Mouse (Mus musculus) limb, embryonic 11.5 days (tissue): Measurements from ENCODE around the gene Prpf39. TPM values are rescaled to one million over a fixed set of nuclear protein-coding genes. Genes with fewer than 3 reads are reported as not detected.

Source experiments
- ATAC-seq: fragments of 200-750 bp; cut with Nextera tagmentation; 2 replicates; pipeline ENCODE4 v1.8.0; 2017; ENCODE audit warnings: low read depth; ENCODE audit not compliant: insufficient number of reproducible peaks, low FRiP score, low TSS enrichment
- DNase-seq: peaks from one replicate; pipeline ENCODE4 v3.0.0-alpha.2; 2015; ENCODE audit warnings: low spot score
- H3K27ac ChIP-seq: fragments of 300-500 bp; sonication (generic); replicated peaks from 2 replicates; pipeline ENCODE4 v1.5.1; 2014; ENCODE audit warnings: low read depth, mild to moderate bottlenecking, low read length
- H3K27me3 ChIP-seq: fragments of 300-500 bp; sonication (generic); 2 replicates; pipeline ENCODE4 v1.6.1; 2014; ENCODE audit warnings: mild to moderate bottlenecking, low read length, mixed read lengths; ENCODE audit not compliant: control insufficient read depth, insufficient read depth
- H3K36me3 ChIP-seq: fragments of 300-500 bp; sonication (generic); 2 replicates; pipeline ENCODE4 v1.6.1; 2014; ENCODE audit warnings: mild to moderate bottlenecking, low read length, moderate library complexity, mixed read lengths; ENCODE audit not compliant: control insufficient read depth, insufficient read depth
- H3K4me1 ChIP-seq: fragments of 300-500 bp; sonication (generic); 2 replicates; pipeline ENCODE4 v1.6.1; 2014; ENCODE audit warnings: low read length, mixed read lengths; ENCODE audit not compliant: control insufficient read depth, insufficient read depth
- H3K4me2 ChIP-seq: fragments of 300-500 bp; sonication (generic); 2 replicates; pipeline ENCODE4 v1.6.1; 2014; ENCODE audit warnings: low read depth, mild to moderate bottlenecking, moderate library complexity; ENCODE audit not compliant: severe bottlenecking
- H3K4me3 ChIP-seq: fragments of 300-500 bp; sonication (generic); 2 replicates; pipeline ENCODE4 v1.5.1; 2014; ENCODE audit warnings: low read depth, low read length
- H3K9ac ChIP-seq: fragments of 300-500 bp; sonication (generic); 2 replicates; pipeline ENCODE4 v1.6.1; 2014; ENCODE audit warnings: mild to moderate bottlenecking, low read length
- H3K9me3 ChIP-seq: fragments of 300-500 bp; sonication (generic); 2 replicates; pipeline ENCODE4 v1.6.1; 2016; ENCODE audit warnings: low read length; ENCODE audit not compliant: control insufficient read depth
- WGBS: fragments of 180-500 bp; shearing (Covaris S2); extraction: QIAGEN DNeasy Blood & Tissue Kit; methylation state at CpG from one replicate; pipeline ENCODE4 v1.1.7; 2014; 5-methylcytosine and 5-hydroxymethylcytosine counted together
- polyA plus RNA-seq: library from polyadenylated mRNA; unstranded; fragments of >200 nt; fragmentation: Nextera tagmentation; extraction: Ambion mirVana; gene quantifications from 2 replicates; pipeline ENCODE4 v1.2.1, GENCODE M21; 2014

Gene Prpf39
- 74.4 and 79.0 TPM in 2 replicates for polyA plus RNA-seq

DNA sequence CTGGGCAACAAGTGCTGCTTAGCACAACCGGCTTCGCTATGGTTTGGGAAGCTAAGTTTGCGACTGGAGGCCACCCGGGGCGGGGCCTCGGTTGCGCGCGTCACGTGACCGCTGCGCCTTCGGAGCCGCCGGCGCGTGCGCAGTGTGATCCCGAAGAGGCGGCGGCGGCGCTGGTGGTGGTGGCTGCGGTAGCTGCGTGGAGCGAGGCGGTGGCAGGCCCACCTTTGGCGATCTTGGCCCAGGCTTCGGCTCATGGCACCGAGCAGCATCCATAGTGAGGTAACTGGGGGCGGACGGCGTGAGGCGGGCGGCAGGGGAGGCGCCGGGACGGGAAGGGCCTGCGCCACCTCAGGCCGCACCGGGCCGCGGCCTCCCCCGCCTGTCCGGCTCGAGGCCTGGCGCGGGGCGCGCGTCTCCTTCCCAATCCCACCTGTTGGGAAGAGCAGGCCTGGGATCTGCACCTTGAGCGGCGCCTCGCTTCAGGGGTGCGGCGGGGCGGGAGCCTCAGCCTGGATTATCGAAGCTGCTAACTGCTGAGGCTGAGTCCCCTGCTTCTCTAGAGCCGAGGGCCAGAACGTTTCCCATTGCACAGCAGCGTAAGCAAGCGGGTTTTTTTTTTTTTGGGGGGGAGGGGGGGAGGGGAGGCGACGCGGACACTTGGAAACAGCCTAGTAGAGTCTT, at the start of gene Prpf39:
Gene Prpf39 (plus strand): TSS at position 144 of the 681 bp plus-strand sequence.
- peak; percentile 89 for DNase-seq
- H3K4me2 ChIP-seq = peak within 1 kb of the TSS; percentile 58
- no peaks in the 10 kb centered on the region for H3K27me3 ChIP-seq
- H3K9me3 ChIP-seq = no peaks in the 10 kb centered on the region
- 0 out of 2 replicates have a peak, but pooled peaks cover 6% of the 10 kb centered on the region for H3K4me1 ChIP-seq
- no peaks in the 10 kb centered on the region for H3K36me3 ChIP-seq
- peak within 1 kb of the TSS; percentile 85 for H3K4me3 ChIP-seq
- under 1% methylated on average over 62 of the region's 65 CpGs for whole genome bisulfite sequencing
- H3K27ac ChIP-seq = peak within 1 kb of the TSS; percentile 79
- peak within 1 kb of the TSS; percentile 94 for H3K9ac ChIP-seq
- peak; percentile 95 for ATAC-seq

DNA sequence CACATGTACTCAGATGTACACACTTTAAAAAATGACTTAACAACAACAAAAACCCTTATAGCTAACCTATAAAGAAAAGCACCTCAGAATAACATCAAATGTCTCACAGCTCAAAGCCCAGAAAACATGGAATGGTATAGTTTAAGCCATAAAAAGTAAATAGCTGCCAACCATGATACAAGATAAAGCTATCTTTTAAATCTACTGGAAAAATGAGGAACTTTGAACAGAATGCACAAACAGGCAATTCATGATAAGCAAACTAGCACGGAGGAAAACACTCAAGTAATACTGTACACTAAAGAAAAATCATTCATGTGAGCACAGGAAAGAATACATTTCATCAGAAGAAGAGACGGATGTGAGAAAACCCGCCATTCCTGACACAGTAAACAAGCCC, 28.4 kb upstream of the Prpf39 start:
- Histone ChIP-seq H3K4me2 (no peak overlapping the region), H3K27me3 (no peaks in the 10 kb centered on the region), H3K36me3 (peaks cover 4% of the 10 kb centered on the region; the same call in 1 of the 2 replicates), H3K4me1 (no peaks in the 10 kb centered on the region), H3K4me3 (no peak overlapping the region), H3K27ac (no peak overlapping the region), H3K9ac (no peak overlapping the region), H3K9me3 (no peaks in the 10 kb centered on the region)
- no peak for ATAC-seq
- no peak for DNase-seq
- 95% methylated on average over 3 of the region's 3 CpGs for WGBS

DNA sequence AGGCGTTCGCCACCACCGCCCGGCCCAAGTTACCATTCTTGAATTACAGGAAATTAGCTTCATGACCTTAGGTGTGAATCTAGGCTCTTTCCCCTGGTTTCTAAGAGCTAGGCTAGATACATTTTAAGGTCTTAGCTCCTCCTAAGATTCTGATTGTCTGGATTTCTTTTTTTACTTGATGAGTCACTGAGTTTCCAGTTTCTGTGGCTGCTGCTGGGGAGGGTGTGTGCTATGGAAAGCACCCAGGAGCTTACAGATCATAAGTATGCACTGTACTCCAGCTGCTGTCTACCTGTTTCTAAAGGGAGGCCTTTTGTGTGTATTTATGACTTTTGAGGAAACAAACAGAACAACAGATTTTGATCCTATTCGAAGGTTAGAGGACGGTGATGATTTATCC, 13.3 kb upstream of the Prpf39 start:
- Histone ChIP-seq H3K27me3 (no peaks in the 10 kb centered on the region), H3K4me1 (no peaks in the 10 kb centered on the region), H3K4me2 (no peak overlapping the region), H3K9me3 (no peaks in the 10 kb centered on the region), H3K9ac (no peak overlapping the region), H3K27ac (no peak overlapping the region), H3K36me3 (no peaks in the 10 kb centered on the region), H3K4me3 (no peak overlapping the region)
- DNase-seq (no peak), ATAC-seq (no peak)
- 98% methylated on average over 6 of the region's 6 CpGs for WGBS

DNA sequence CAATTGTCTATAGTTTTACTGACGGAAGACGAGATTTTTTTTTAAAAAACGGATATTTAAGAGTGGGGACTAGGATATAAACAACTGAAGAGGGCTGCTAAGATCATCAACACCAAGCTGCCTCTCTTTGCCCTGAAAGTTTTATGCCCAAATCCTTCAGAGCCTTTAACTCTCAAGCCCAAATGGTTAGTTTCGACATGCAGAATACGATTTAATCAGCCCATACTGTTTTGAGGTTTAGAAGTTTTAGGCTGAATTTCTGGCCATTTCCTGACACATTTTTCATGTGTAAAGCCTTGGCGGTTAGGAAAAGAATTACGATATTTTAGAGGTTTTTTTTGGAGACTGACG, 319 bp upstream of the Prpf39 start:
- DNase-seq (no peak), ATAC-seq (peak; percentile 19; the same call in 1 of the 2 replicates)
- Histone ChIP-seq H3K9ac (no peak overlapping the region), H3K36me3 (no peaks in the 10 kb centered on the region), H3K9me3 (no peaks in the 10 kb centered on the region), H3K4me2 (peak overlapping the region; percentile 58; the same call in 1 of the 2 replicates), H3K4me1 (0 out of 2 replicates have a peak, but pooled peaks cover 6% of the 10 kb centered on the region), H3K27ac (no peak overlapping the region), H3K4me3 (peak overlapping the region; percentile 85), H3K27me3 (no peaks in the 10 kb centered on the region)
- WGBS = 52% methylated on average over 8 of the region's 8 CpGs

DNA sequence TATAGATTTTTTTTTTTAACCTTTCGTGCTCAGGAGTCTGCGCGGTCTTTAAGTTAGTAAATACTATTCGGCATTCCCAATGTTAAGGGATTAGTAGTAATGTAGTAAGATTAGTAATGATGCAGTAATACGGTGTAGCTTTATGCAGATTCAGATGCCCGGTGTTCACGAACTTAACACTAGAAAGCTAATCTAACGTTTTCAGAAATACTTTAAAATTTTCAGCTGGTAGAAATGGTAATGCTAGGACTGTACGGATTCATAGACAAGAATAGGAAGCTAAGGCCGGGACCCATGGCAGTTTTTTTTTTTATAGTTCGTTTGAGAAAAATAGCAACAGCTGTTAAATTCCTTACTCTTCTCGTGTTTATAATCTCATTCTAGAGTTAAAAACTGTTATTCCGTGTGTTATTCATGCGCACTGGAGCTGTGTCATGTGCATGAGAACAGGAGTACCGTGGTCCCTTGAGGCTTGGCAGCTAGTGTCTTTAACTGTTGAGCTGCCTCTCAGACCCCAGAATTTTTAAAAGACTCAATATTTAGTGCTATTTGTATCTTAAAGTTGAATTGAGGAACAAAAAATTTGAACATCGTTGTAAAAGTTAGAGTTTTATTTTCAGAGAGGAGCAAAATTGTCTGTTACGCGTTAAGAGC, 886 bp downstream of the Prpf39 start:
- peak overlapping the region; percentile 58 for H3K4me2 ChIP-seq
- DNase-seq (no peak), ATAC-seq (no peak)
- no peak overlapping the region for H3K27ac ChIP-seq
- H3K9ac ChIP-seq = peak overlapping the region; percentile 94
- no peaks in the 10 kb centered on the region for H3K27me3 ChIP-seq
- 24% methylated on average over 18 of the region's 18 CpGs for WGBS
- 0 out of 2 replicates have a peak, but pooled peaks cover 6% of the 10 kb centered on the region for H3K4me1 ChIP-seq
- H3K36me3 ChIP-seq = no peaks in the 10 kb centered on the region
- peak overlapping the region; percentile 85 for H3K4me3 ChIP-seq
- no peaks in the 10 kb centered on the region for H3K9me3 ChIP-seq

DNA sequence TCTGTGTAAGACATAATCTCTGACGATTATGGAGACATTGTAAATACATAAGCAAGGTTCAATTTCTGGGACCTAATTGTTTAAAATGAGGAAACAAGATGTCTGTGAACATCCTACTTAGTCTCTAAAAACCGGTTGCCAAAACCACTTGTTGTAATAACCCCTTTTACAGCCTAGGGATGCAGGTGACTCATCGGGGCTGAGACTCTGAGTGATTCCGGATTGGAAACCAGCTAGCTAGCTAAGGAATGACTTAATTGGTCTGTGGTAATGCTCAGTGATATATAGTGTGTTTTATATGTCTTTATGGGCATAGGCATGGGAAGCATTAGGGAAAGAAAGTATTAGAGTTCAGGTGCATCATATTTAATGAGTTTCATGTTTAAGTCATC, 1.4 kb downstream of the Prpf39 start:
- WGBS = 27% methylated on average over 4 of the region's 4 CpGs
- DNase-seq (no peak), ATAC-seq (no peak)
- no peak overlapping the region for H3K27ac ChIP-seq
- peak overlapping the region; percentile 85; the same call in 1 of the 2 replicates for H3K4me3 ChIP-seq
- no peaks in the 10 kb centered on the region for H3K27me3 ChIP-seq
- 0 out of 2 replicates have a peak, but pooled peaks cover 6% of the 10 kb centered on the region for H3K4me1 ChIP-seq
- no peak overlapping the region for H3K9ac ChIP-seq
- no peaks in the 10 kb centered on the region for H3K36me3 ChIP-seq
- H3K9me3 ChIP-seq = no peaks in the 10 kb centered on the region
- peak overlapping the region; percentile 58 for H3K4me2 ChIP-seq

DNA sequence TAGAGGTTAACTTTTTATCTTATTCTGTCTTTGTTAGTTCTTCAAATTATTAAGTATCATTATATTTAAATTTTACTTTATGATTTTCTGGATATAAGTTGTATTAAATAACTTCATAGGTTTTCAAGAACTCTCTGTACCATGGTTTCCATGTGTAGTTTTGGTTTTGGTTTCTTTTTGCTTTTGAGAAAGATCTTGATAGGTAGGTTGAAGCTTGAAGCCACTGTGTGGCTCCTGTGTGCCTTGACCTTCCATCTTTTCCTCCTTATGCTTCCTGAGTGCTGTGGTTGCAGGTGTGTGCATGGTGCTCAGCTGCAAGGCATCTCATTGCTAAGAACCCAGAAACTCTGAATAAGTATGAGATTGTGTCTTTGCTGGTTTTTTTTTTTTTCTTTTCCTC, 12.7 kb downstream of the Prpf39 start:
- Histone ChIP-seq H3K4me1 (no peaks in the 10 kb centered on the region), H3K27me3 (no peaks in the 10 kb centered on the region), H3K9ac (no peak overlapping the region), H3K4me3 (no peak overlapping the region), H3K4me2 (no peak overlapping the region), H3K36me3 (no peaks in the 10 kb centered on the region), H3K9me3 (no peaks in the 10 kb centered on the region), H3K27ac (no peak overlapping the region)
- ATAC-seq = no peak
- no peak for DNase-seq

DNA sequence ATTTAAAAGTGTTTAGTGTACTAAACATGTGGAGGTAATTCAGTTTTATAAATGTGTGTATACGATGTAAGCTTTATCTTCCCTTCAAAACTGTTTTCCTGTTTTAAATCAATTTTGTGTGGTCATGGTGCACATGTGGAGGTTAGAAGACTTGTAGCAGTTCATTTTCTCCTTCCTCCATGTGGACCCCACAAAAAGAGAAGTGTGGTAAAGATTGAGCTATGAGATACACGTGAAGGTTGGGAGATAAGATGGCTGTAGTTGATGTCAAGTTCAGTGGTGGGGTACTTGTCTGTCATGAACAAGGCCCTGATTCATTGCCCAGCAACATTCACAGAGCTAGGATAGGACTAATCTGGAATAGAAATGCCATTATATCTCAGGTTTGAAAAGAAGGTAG, 22.1 kb downstream of the Prpf39 start:
- Histone ChIP-seq H3K4me3 (no peak overlapping the region), H3K4me2 (no peak overlapping the region), H3K27me3 (no peaks in the 10 kb centered on the region), H3K36me3 (peaks cover 6% of the 10 kb centered on the region; the same call in 1 of the 2 replicates), H3K9ac (no peak overlapping the region), H3K27ac (no peak overlapping the region), H3K4me1 (no peaks in the 10 kb centered on the region), H3K9me3 (no peaks in the 10 kb centered on the region)
- ATAC-seq (no peak), DNase-seq (no peak)
- 87% methylated on average over 2 of the region's 2 CpGs for WGBS
